Mouse (Mus musculus) yolk sac, embryonic 10.5 days (tissue): ENCODE data around the gene Alk.

Experiments
- DNase-seq: peaks from one replicate; pipeline ENCODE4 v3.0.0-alpha.2; 2017; ENCODE audit warnings: low spot score

Gene Alk

GRCm38 (mm10) chr17:72399331-72400059 is 204.9 kb downstream of the Alk start:
- peak; percentile 76 for DNase-seq

- no peak for DNase-seq
Observed at GRCm38 (mm10) chr17:72395956-72396355, 208.5 kb downstream of the Alk start.

- DNase-seq: no peak
Observed at GRCm38 (mm10) chr17:72368991-72369390, 235.4 kb downstream of the Alk start.

GRCm38 (mm10) chr17:72362811-72363496 is 241.5 kb downstream of the Alk start:
- DNase-seq: no peak

GRCm38 (mm10) chr17:72361961-72362360 is 242.5 kb downstream of the Alk start:
- DNase-seq: no peak

GRCm38 (mm10) chr17:72356759-72357302 is 247.6 kb downstream of the Alk start:
- no peak for DNase-seq

GRCm38 (mm10) chr17:72339437-72339836 is 265.0 kb downstream of the Alk start:
- DNase-seq: no peak

- no peak for DNase-seq
Observed at GRCm38 (mm10) chr17:72332909-72333308, 271.5 kb downstream of the Alk start.

- no peak for DNase-seq
Observed at GRCm38 (mm10) chr17:72325941-72326340, 278.5 kb downstream of the Alk start.

- DNase-seq: no peak
Observed at GRCm38 (mm10) chr17:72319576-72319975, 284.9 kb downstream of the Alk start.

- DNase-seq: no peak
Observed at GRCm38 (mm10) chr17:72299651-72300050, 304.8 kb downstream of the Alk start.

GRCm38 (mm10) chr17:72296349-72296748 is 308.1 kb downstream of the Alk start:
- no peak for DNase-seq

- no peak for DNase-seq
Observed at GRCm38 (mm10) chr17:72293267-72293580, 311.2 kb downstream of the Alk start.

GRCm38 (mm10) chr17:72292444-72293266 is 311.8 kb downstream of the Alk start:
- no peak for DNase-seq

- DNase-seq: no peak
Observed at GRCm38 (mm10) chr17:72285961-72286360, 318.5 kb downstream of the Alk start.

GRCm38 (mm10) chr17:72278296-72278695 is 326.1 kb downstream of the Alk start:
- no peak for DNase-seq

GRCm38 (mm10) chr17:72276778-72277177 is 327.6 kb downstream of the Alk start:
- no peak for DNase-seq

GRCm38 (mm10) chr17:72275391-72275904 is 329.0 kb downstream of the Alk start:
- DNase-seq: no peak

- no peak for DNase-seq
Observed at GRCm38 (mm10) chr17:72274205-72274604, 330.2 kb downstream of the Alk start.

- no peak for DNase-seq
Observed at GRCm38 (mm10) chr17:72271640-72272039, 332.8 kb downstream of the Alk start.

GRCm38 (mm10) chr17:72268529-72268928 is 335.9 kb downstream of the Alk start:
- no peak for DNase-seq
